Mouse (Mus musculus) heart, postnatal 25 days (tissue): ENCODE data around the gene Erbb2. TPM values are rescaled to one million over a fixed set of nuclear protein-coding genes. Genes with fewer than 3 reads are reported as not detected.

Source experiments
- DNase-seq: peaks from one replicate; pipeline ENCODE4 v3.0.0; 2022; ENCODE audit warnings: low spot score
- intact Hi-C: fragments of 180-260 bp; cut with DNase I; formaldehyde crosslinking; loops from one replicate; pipeline ENCODE4 v1.15.1; 2025
- total RNA-seq, 2 experiments: library from RNA; stranded (reverse); gene quantifications; 2 replicates each; pipeline ENCODE4 v1.2.3; 2021

Gene Erbb2
- total RNA-seq, 2 experiments from 2014 or later = 7.7 to 9.2 TPM

DNA sequence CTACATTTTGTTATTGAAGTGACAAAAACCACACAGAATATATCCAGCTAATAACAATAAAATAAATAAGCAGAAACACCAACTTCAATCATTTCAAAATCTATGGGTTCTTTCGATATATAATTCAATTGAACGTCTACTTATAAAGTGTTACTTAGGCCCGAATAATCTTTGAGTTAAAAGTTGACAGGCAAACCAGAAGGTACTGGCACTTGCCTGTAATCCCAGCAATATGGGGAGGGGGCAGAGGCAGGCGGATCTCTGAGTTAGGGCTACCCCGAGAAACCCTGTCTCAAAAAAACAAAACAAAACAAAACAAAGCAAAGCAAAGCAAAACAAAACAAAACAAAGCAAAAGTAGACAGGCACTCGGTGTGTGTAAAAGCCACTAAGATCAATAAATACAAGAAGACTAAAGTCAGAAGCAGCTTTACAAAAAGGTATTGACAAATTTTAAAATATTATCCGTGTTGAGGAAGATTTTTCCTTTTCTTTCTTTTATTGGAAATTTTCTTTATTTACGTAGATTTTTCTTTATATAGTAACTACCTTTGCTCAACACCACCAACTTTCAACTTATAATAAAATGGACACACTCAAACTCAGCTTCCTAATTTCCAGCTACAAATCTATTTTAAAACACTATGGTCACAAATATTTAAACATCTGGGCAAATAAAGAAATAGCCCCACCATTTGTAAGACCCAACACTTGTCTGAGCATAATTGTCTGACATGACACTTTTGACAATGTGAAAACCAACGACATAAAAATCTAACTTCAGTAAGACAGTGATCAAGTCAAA is 63.6 kb downstream of the Erbb2 start:
- intact Hi-C loops = no loop called here
- DNase-seq = no peak

DNA sequence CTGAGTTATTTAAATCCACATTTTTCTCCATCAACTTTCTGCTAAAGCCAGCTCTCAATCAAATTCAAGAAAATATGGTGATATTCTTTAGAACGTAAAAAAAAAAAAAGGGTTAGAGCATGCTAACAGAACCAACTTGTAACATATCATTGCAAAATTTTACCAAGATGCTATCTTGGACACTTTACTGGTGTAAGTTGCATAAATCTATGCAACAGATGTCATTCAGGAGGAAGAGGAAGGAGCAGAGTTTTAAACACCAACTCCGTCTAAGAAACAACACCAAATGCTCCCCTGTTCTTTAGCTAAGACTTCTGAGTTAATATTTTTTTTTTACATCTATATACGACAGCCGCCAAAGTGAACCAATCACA is 64.2 kb downstream of the Erbb2 start:
- DNase-seq = no peak
- intact Hi-C loops = no loop called here

GRCm38 (mm10) chr11:98477011-98477701 is 64.9 kb downstream of the Erbb2 start:
- intact Hi-C loops = no loop called here
- no peak for DNase-seq

- intact Hi-C loops = no loop called here
- no peak for DNase-seq
Observed at GRCm38 (mm10) chr11:98479026-98479939, 67.0 kb downstream of the Erbb2 start.

DNA sequence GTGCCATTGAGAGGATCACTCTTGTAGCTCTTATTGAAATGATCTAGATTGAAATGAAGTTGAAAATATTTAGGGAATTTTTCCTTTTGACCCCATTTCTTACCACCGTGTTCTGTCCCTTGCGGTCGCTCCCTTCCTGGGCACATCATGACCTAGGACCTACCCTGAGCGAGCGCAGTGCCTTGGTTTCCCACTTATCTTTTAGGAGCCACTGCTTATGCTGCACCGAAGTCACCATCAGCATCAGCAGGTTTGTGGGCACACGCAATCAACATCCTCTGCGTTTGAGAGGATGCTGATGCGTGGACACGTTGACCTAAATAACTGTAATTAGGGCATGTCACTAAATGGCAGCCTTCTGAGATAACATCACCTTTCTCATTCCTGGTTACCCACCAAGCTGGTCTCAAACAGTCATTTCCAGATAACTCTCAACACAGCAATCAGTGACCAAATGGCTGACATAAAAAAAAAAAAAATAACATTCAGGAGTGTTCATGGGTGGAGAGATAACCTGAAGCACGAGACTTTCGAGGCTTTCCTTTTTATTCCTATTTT is 67.7 kb downstream of the Erbb2 start:
- intact Hi-C loops = no loop called here
- no peak for DNase-seq

- intact Hi-C loops = no loop called here
- DNase-seq = no peak
Observed at GRCm38 (mm10) chr11:98481231-98481630, 69.0 kb downstream of the Erbb2 start.

- no peak for DNase-seq
- intact Hi-C loops = no loop called here
Observed at GRCm38 (mm10) chr11:98482067-98482466, 69.8 kb downstream of the Erbb2 start.

DNA sequence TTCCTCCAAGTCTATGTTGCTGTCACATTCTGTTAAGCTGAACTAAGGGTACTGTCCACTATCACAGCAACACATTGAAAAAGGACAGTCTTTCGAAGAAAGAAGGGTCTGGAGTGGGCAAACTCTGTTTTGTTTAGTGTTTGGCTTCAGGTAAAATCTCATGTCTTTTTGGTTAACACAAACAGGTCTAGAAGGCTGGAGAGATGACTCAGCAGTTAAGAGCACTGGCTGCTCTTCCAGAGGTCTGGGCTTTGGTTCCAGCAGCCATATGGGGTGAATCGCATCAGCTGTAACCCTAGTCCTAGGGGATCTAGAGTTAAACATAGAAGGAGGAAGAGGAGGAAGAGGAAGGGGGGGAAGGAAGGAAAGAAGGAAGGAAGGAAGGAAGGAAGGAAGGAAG is 73.5 kb downstream of the Erbb2 start:
- no peak for DNase-seq
- intact Hi-C loops = no loop called here

Other genes with a start within 250 kb of the Erbb2 start
- 10 to 100 TPM; 40.0 to 40.6 TPM for gene Med1, start 219.2 kb upstream of the Erbb2 start, total RNA-seq
- 10 to 100 TPM; 20.7 to 23.0 TPM for gene Cdk12, start 209.4 kb upstream of the Erbb2 start, total RNA-seq
- gene Neurod2, start 82.8 kb upstream of the Erbb2 start, total RNA-seq = not detected
- gene Ppp1r1b, start 64.1 kb upstream of the Erbb2 start, total RNA-seq = 1 to 10 TPM; 5.3 to 5.8 TPM
- 10 to 100 TPM; 19.7 to 24.9 TPM for gene Stard3, start 54.1 kb upstream of the Erbb2 start, total RNA-seq
- gene Tcap, start 28.7 kb upstream of the Erbb2 start, total RNA-seq = 1,000 to 10,000 TPM; 1,084 to 2,520 TPM
- gene Pnmt, start 26.0 kb upstream of the Erbb2 start, total RNA-seq = 1 to 10 TPM; 1.3 to 1.7 TPM
- 1 to 10 TPM; 8.4 to 9.3 TPM for gene Pgap3, start 12.0 kb upstream of the Erbb2 start, total RNA-seq
- gene Mien1, start 26.5 kb downstream of the Erbb2 start, total RNA-seq = 10 to 100 TPM; 49.0 to 54.6 TPM
- not detected for gene Grb7, start 33.9 kb downstream of the Erbb2 start, total RNA-seq
- gene Ikzf3, start 133.6 kb downstream of the Erbb2 start, total RNA-seq = under 1 TPM; 0.44 to 0.61 TPM
- not detected for gene Zpbp2, start 138.6 kb downstream of the Erbb2 start, total RNA-seq
- 10 to 100 TPM; 35.6 to 37.8 TPM for gene Ormdl3, start 174.9 kb downstream of the Erbb2 start, total RNA-seq
- not detected for gene Lrrc3c, start 185.8 kb downstream of the Erbb2 start, total RNA-seq
- 1 to 10 TPM; 7.2 to 7.7 TPM for gene Gm12355, start 213.2 kb downstream of the Erbb2 start, total RNA-seq
- gene Gsdma3, start 213.9 kb downstream of the Erbb2 start, total RNA-seq = 1 to 10 TPM; 2.7 to 3.3 TPM
- gene Gsdma2, start 234.3 kb downstream of the Erbb2 start, total RNA-seq = under 1 TPM in 1 of 2 experiments, not detected in 1; 0.31 TPM